Mouse (Mus musculus): ENCODE measurements at regions not wholly inside any gene's neighbourhood (a gene's known extent, or its start where the extent isn't known, plus 50 kb on each side); places are given as distances from the start of the nearest gene placed in this dataset.
A peak's percentile ranks its signal among the peaks of the same experiment; 100 is the strongest.
"Not testable (repeated sequence)": the region's sequence is repeated elsewhere in the genome, so short reads cannot be mapped to it uniquely, and the experiment has no call there.

DNA sequence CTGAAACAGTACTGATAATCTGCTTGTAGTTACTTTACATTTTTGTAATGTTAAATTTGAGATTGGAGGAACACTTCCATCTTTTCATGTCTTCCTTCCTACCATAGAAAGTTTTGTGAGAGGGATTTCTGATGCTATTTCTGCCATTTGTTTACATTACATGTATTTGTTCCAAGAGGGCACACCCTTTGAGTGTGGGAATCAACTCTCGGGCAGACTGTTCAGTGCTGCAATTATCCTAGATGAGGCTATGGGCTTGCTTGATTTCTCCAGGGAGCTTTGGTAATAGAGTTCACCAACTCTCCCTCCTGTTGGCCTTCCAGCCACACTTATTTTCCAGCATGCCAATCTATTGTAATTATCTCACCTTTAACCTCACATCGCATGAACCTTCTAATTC, 52.4 kb downstream of the Gm13691 start:
- no peak for DNase-seq

DNA sequence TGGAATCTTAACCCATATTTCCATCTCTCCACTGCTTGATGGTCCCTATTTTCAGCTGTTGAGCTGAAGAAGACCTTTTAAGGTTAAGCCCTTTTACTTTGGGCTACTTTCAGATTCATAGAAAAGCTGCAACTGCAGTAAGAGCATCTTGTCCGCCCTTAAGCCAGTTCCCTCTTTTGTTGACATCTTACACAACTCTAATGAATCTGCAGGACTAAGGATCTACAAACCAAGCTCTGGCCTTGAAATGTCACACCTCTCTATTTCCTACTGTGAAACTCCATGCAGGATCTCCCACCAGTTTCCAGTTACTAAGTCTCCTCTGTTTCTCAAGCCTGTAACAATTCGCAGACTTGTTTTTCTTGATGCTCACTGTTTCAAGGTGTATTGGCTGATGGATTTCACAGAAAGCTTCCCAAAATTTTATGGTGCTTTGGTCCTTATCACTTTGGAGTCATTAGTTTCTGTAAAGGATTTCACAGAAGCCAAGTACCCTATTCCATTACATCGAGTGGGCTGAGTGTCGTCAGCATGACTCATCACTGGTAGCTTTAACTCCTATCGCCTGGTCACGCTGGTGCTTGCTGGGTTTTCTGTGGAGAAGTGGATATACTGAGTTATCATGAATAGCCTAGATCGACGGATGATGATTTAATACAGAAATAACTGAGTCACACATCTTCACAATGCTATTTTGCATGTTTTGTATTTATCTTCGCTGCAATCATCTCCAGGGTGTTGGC, 58.2 kb downstream of the Gm13691 start:
- no peak for DNase-seq

DNA sequence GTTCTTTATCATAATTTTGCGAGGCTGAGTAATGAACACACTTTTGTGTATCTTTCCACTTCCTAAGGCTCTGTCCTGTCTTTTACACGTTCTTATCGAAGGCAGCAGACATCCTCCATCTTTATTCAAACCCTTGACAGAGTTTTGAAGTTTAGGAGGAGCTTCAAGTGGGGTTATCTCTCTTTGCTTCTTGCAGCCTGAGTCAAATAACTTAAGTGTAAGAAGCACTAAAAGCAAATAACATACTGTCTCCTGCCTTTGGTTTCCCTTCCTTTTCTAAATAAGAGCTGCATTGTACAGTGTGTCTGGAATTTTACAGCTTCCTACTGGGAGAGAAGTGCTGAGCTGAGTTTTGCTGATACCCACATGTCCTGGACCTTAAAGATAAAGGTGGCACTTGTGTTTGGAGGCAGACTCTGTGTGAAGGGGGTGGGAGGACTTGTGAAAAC, 61.6 kb downstream of the Gm13691 start:
- no peak for DNase-seq

DNA sequence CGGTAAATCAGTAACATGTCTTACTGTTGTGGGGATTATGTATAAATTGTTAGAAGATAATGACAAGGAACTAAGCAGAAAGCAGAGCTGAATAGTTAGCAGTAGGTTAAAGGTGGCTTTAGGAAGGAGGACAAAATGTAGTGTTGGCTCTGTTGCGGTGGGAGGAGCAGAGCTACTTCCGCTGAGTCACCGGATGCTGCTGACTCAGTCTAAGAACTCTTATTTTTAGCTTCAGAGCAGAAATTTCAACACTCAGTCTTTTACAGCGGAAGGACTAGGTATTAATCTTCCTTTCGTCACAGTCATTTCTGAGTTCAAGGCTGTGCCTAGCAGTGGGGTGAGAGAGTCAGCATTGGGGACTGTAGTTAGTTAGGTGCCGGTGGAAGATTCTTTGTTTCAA, 68.9 kb downstream of the Gm13691 start:
- DNase-seq = no peak

DNA sequence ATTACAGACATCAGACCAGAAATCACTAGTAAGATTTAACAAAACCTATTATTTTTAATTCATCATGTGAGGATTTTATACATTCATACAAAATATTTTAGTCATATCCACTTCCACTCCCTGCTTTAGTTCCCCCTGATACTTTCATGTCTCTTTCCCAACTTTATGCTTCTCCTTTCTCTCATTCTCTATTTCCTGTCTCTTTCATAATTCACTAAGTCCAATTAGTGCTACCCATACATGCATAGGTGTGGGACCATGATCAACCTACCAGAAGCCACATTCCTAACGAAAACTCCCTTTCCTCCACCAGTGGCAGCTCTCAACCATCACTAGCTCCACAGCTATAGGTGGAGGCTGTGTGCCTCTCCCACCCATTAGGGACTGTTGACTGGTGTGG, 70.9 kb downstream of the Gm13691 start:
- no peak for DNase-seq

DNA sequence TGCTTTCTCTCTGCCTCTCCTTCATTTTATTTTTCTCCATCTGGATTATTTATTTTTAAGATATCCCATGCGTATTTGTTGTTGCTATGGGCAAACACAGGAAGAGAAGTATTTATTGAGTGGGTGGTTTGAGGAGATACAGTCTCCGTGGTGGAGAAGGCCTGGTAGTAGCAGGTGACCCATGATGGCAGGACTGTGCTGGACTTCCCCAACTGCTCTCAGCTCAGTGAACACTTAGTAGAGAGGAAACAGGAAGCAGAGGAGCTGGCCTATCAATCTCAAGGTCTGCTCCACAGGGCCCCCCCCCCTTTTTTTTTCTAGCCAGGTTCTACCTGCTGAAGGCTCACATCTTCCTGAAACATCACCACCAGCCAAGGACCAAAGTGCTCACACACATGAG, 74.0 kb downstream of the Gm13691 start:
- DNase-seq = no peak

DNA sequence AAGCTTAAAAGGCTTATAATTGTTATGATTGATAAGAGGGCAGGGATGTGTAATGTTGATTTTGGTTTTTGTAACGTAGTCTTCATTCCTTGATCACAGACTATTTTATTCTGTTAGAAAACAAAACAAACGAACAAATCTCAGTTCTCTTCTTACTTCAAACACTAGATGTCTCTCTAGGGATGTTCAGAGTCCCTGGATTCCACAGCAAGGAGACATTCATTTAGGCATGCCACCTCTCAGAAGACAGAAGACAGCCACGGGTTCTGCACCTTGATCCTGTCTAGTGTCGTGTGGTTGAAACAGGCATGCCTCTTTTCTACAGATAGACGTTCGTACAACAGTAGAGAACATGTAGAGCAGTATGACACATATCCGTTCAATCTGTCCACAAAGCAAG, 74.7 kb downstream of the Gm13691 start:
- no peak for DNase-seq

DNA sequence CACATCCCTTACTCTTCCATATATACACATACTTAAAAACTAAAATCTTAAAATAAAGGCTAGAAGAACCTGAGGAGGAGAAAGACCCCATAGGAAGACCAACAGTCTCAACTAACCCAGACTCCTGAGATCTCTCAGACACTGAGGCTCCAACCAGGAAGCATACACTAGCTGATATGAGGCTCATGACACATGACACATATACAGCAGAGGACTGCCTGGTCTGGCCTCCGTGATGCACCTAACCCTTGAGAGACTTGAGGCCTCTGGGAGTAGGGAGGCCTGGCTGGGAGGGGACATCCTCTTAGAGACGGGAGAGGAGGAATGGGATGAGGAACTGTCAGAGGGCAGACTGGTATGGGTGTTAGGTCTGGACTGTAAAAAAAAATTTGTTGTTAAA, 75.4 kb downstream of the Gm13691 start:
- no peak for DNase-seq

DNA sequence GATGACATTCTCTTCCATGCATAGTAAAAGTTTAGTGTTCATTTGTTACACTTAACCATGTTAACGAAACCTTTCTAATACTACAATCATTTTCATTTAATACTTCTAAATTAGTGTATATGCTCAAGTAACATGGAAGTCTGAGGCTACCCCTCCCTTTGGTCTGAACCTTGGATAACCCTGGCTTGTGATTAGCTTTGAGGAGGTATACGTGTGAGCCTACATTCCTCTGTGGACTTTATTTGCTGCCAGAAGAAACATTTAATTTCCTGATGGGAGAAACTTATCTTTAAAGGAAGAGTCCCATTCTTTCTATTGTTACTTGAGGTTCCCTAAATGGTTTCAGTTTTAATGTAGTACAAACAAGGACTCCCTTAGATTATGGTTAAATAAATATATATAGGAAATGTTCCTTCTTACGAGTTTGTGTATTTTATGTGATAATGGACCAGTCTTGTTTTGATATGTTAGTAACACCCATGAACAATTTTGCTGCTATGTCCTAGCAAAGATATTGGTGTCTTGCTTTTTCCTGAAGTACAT, 75.9 kb downstream of the Gm13691 start:
- no peak for DNase-seq

DNA sequence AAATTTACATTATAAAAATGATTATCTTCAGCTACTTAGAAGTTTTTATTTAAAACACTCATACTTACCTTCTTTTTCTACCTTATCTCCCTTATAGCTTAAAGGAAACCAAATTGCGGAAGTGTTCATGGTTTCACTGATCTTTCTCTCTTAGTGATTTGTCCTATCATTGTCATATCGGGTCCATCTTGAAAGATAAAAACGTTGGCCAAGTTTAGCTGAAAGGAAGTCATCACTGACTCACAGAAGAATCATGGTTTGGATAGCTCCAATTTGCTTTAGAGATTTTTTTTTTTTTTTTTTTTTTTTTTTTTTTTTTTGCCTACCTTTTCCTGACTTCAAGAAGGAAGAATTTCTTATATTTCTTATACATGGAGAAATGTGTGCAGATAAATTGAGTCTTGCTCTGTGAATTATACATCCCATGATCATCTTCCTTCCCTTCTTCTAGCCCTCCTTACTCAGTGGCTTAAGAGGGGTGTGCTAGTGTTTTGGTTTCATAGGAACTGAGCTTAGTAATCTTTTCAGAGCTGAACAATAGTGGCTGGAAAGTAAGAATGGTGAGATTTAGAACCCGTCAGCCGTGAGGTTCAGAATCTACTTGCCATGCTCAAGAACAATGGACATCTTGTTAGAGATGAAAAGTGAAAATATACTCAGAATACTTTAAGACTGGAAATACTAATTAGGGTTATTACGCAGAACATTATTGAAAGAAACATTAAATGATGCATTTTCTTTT, 76.6 kb downstream of the Gm13691 start:
- DNase-seq = no peak

DNA sequence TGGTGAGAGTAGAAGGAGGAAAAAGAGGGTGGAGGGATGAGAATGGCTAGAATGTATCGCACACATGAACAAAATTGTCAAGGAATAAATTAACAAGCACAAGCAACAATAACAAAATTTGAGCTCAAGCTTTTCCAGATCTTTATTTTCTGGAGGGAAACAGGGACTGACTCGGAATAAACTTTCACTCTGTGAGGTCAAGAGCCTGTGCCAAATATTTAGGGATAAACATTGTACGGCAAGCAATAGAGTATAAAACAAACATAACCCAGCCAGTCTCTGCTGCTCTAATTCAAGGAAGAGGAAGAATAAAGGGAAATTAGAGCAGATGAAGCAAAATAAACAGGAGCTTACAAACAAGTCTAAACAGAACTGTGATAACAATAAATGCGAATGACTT, 78.3 kb downstream of the Gm13691 start:
- DNase-seq = no peak

DNA sequence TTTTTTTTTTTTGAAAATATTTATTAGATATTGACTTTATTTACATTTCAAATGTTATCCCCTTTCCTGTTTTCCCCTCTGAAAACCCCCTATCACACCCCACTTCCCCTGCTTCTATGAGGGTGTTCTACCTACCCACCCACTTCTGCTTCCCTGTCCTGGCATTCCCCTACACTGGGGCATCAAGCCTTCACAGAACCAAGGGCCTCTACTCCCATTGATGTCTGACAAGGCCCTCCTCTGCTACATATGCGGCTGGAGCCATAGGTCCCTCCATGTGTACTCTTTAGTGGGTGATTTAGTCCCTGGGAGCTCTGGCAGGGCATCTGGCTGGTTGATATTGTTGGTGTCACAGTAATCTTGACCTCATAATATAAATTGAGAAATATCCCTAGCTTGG, 79.1 kb downstream of the Gm13691 start:
- DNase-seq = not testable (repeated sequence)

DNA sequence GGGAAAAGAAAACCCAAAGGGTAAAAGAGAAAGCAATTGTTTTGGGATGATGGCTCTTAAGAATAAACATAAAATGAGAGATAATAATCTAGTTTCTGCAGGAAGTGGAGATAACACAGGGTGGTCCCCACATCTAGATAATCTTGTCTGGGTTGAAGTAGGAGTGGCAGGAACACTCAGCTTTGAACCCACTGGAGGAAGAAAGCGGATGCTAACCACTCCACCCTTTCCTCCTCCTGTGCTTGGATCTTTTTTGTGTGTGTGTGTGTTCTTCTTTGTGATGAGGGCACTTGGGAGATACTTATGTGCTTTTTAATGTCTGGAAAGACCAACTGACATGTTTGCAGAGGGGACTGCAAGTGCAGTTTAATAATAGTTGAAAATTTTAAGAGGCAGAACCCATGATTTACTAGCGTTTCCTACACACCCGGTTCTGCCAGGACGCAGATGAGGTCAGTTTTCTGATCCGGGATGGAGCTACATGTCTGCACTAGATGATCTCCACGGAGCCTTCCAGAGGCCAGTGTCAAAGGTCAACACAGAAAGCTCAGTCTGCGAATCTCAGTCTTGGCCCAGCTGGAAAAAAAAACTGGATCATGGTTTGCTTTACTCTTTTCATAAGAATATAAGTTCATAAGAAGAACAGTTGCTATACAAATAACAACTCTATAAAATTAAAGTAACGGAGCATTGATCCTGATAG, 82.7 kb downstream of the Gm13691 start:
- no peak for DNase-seq

DNA sequence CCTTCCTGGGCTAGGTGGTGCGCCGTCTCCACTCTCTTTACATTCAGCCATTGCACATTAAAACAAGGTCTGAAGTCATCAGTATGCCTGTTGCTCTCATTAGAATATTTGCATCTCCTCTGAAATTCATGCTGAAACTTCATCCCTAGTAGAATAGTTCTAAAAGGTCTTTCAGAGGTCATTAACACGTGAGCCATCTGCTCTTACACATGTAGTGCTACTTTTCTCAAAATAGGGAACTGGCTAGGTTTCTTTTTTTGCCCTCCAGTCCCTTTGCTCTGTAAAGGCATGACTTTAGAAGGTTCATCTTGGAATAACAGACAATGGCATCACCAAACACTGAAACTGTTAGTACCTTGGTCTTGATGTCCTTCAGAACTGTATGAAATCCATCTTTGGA, 85.6 kb downstream of the Gm13691 start:
- no peak for DNase-seq

DNA sequence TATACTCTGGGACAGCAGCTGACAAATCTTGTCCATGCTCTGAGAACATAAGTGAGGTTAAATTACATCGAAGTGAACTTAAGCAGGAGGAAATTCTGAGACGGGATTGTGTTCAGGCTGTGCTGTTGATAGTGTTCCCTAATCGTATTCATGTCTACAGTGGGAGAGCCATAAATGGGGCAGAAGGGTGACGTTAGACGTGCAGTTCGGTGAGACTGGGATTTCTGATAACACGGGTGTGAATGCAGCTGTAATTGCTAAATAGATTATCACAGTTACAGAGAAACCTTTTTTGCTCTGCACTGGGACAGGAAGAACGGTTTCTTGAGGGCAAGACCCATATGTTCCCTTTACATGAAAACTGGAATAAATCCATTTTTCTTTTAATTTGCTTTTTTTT, 88.9 kb downstream of the Gm13691 start:
- no peak for DNase-seq

DNA sequence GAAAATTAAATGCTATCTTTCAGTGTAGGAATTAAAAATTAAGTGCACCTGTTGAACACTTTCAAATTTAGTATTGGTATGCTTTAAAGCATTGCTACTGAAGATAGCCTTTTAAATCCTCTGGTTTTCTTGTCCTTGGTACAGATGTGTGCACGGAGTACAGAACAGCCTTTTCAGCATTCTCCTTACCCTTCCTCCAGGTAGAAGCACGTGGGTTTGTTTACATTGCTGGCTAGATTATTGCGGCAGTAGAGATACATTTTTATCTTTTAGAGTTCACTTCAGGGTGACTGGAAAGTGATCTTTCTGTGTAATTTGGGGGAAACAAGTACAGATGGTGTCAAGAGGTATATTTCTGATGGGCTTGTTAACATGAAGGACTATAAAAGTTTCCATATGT, 89.9 kb downstream of the Gm13691 start:
- no peak for DNase-seq

DNA sequence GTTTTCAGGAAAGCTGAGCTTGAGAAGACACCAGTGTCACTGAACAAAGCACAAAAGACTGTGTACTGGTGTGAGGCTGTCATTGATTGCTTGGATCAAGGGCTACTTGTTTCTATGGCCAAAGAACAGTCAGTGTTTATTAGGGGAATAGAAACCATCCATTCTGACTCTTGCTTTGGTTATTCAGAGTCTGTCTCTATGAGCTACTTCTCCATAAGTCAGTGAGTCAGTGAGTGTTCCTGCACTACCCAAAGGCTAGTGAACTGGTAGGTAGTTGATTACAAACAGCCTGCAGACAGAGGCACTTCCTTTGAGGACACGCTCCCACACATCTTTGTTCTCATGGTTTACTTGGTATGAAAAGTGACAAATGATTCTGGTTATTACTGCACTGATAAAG, 104.4 kb downstream of the Gm13691 start:
- DNase-seq = no peak

DNA sequence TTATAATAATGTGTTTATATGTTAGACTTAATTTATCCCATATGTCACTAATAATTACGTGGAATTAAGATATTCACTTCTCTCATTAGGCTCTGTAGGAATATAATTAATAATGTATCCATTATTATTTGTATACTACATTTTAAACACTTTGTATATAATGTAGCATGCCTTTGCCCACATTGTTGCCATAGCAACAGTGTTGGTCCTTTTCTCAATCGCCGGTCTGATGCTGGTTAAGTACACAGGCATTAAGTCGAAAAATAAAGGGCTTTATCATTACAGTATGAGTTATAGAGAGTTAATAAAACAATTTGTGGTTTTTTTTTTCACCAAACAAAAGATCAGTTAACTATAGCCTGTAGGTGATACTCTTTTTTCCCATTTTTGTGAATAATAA, 108.4 kb downstream of the Gm13691 start:
- DNase-seq = no peak

DNA sequence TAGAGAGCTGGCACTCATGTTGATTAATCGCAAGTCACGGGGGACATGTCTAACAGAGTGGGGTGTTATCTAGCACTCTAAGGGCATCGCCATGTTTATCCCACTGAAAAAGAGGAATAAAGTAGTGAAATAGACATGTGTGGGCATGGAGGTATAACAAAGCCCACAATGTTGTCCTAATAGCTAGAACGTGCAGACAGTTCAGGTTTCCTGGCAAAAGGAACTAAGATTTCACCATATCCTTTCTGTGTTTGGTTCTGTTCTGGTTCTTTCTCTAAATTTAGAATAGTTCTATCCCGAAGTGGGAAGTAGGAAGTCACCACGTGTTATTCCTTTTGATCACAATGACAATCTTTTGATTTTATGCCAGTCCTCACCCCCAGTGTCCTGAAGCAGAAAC, 123.2 kb downstream of the Gm13691 start:
- DNase-seq = no peak

DNA sequence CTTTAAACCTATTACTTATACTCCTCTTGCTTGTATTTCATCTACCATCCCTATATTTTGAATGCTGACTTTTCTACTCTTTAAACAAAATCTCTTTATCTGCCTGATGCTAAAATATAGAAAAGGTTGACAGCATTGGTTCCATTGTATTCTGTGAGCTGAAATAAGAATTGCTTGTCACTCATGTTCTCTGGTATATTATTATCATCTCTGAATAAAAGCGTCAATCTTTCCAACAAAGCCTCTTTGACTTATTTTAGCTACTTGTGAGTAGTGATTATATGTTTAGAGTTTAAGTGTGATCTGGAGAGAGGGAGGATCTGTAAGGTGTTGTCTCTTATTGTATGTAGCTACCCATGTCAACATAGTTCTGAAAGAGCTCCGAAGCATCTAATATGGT, 129.5 kb downstream of the Gm13691 start:
- DNase-seq = no peak

DNA sequence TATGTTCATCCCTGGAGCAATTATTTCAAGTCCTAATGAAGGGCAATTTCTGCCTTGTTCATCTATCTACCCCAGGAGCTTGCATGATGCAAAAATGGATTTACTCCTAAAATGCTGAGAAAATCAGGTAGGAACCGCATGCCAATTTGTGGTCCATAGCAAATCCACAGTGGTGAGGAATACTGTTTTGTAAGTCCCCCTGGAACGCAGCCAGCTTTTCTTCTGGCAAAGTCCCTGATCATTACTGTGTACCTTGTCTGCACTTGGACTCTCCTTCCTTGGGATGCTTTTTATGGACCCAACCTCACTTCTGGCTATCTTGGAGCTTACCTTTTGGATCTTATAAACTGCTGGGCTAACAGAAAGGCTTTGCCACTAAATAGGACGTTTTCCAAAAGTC, 137.2 kb downstream of the Gm13691 start:
- DNase-seq = peak; percentile 3

DNA sequence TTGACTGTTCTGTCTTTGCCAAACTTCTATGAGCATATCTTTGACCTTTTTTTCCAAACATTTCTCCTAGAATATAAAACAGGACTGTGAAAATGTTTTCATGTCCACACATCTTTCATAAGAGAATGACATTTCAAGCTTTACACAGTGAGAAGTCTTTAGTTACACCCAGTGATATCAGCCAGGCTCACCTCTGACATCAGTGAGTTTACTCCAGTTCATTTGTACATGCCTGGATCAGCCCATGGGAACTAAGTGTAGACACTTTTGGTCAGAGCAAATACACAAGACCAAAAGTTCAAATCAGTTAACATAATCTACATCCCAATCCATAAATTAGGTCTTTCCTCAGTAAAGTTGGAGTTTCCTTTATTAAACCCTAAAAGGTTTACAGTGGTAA, 171.4 kb downstream of the Gm13691 start:
- DNase-seq = no peak

DNA sequence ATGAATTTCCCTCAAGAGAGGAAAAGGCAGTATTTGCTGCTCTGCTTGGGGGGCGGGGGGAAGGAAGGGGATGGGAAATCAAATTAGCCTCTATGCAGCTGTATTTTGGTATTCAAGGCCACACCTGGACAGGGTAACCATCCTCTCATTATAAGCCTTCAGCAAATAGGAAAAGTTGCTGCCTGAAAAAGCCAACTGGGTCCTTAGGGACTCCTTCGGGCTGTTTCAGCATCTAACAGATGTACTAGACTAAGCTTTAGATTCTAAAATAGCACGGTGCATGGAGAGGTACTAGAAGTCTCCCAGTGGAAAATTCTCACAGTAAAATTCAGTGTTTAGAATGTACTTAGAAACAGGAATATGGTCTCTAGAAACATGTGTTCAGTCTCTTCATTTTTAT, 183.1 kb downstream of the Gm13691 start:
- peak; percentile 20 for DNase-seq
